Mouse (Mus musculus): ENCODE data around the gene Foxg1.

Foxg1 gene

DNA sequence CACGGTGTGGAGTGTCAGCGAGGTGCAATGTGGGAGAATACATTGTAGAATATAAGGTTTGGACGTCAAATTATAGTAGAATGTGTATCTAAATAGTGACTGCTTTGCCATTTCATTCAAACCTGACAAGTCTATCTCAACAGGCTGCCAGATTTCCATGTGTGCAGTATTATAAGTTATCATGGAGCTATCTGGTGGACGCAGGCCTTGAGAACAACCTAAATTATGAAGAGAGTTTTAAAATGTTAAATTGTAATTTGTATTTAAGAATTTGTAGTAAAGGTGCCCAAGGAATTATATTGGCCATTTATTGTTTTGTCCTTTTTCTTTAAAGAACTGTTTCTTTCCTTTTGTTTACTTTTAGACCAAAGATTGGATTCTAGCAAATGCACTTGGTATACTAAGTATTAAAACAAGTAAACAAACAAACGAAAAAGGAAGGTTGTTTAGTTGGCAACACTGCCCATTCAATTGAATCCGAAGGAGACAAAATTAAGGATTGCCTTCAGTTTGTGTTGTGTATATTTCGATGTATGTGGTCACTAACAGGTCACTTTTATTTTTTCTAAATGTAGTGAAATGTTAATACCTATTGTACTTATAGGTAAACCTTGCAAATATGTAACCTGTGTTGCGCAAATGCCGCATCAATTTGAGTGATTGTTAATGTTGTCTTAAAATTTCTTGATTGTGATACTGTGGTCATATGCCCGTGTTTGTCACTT lies 3.8 kb downstream of the Foxg1 start:
- no peak for DNase-seq

GRCm38 (mm10) chr12:49387856-49388598 lies 5.6 kb downstream of the Foxg1 start:
- no peak for DNase-seq

DNA sequence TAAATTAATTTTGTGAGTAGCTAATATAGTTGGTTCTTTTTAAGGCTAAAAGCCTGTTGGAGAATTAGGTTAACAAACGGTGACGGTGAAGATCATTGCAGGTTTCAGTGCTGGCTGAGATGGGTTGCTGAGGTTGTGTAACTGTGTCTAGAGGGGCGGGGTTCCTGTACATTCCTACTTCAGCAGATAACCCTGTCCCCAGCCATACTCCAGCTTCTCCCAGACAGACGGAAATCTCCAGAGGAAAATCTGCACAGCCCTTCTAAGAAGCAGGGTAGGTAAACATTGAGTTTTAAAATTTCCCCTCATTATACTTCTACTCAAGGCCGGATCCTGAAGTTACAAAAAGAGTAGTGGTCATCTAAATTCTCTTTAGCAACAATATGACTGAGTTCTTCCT lies 7.2 kb downstream of the Foxg1 start:
- no peak for DNase-seq

- DNase-seq: no peak
Observed at GRCm38 (mm10) chr12:49390257-49390656, 7.8 kb downstream of the Foxg1 start.

DNA sequence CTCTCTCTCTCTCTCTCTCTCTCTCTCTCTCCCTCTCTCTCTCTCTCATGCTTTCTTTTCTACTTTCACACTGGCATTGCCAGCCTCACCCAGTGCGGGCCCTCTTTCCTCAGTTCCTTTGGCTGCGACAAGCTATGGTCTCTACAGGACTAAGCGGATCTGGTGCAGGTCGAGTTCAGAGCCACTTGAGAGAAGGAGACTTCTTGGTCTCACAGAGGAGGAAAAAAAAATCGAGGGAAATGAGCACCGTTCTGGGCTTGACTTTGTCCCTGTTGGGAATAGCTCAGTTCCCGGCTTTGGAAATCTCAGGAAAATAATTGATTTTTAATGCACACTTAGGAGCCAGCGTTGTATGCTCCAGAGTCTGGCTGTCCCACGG lies 8.5 kb downstream of the Foxg1 start:
- no peak for DNase-seq

DNA sequence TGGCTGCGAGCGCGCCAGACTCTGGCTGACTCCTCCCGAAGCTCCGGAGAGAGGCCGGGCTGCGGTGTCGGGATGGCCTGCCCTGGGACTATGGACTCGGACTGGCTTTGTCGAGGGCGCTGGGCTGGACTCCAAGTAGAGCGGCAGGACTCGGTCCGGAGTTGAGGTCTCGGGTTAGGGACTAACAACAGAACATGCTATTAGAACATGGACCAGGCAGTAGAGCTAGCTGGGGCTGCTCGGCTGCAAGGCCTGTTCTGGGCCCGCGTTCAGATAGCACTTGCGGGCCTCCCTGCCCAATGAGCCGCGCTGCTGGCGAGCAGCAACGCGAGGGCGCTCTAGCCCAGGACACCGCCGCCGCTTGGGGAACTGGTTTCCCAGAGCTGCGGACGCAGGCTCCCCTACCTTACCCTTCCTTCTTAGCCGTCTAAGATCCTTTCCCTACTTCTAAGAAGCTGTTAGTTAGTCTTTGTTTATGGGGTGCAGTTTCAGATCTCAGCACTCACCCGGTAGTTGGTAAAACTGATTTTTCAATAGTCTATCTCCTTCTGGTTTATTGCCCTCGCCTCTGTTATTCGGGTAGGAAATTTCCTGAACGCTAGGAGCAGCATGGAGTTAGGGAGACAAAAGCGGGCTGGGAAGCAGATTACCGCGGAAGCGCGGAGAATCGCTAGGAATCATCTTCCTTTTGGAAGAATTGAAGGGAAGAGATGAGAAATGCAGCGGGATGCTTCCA lies 9.0 kb downstream of the Foxg1 start:
- peak; percentile 79 for DNase-seq

DNA sequence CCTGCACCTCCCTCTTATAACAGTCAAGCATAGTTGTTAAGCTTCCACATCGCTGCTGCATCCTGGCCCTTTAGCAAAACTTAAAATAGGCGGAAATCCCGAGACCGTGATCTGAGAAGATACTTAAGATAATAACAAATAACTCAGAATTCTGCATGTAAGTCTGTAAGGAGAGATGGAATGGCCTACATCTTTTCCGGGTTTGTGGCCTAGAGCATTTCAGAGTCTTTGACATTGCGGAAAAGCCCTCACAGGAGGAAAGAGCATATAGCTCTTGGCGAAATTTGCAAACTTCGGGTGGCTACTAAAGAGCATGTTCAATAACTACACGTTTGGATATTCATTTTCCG lies 9.6 kb downstream of the Foxg1 start:
- DNase-seq: no peak

GRCm38 (mm10) chr12:49392876-49393275 lies 10.4 kb downstream of the Foxg1 start:
- DNase-seq: no peak

DNA sequence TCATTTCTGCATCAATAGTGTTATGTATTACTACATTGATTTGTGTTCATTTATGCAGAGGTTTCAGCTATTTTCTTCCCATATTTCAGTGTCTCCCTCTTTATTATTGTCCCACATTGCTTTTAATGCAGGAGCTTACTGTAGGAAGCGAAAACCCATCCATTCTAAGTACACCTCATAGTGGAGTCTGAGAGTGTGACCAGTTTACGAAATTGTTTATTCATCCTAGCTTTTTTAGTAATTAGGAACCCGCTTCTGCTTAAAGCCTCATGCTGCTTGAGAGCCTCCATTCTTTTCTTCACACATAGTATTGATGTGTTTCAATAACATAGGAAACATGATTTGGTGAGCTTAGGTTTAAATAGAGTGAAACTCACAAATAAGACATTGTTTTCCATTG lies 11.2 kb downstream of the Foxg1 start:
- DNase-seq: no peak

DNA sequence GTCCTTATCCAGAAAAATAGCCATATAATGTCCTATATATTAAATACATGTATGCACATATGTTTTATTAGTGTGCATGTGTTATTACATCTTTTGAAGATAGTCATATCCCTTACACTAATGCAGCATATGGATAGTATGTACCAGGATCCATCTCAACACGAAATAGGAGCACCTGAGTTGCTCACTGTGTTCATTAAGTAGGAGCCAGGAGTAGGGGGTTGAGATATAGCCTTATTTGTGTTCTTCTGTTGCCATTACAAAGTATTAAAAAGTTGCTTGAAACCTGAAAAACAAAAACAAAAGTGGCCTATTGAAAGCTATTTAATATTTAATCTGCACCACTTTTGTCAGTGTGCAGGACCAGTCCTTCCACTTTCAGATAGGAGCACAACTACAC lies 11.7 kb downstream of the Foxg1 start:
- no peak for DNase-seq

- DNase-seq: peak; percentile 42
Observed at GRCm38 (mm10) chr12:49394836-49395235, 12.4 kb downstream of the Foxg1 start.

- DNase-seq: no peak
Observed at GRCm38 (mm10) chr12:49395969-49396368, 13.5 kb downstream of the Foxg1 start.

GRCm38 (mm10) chr12:49396776-49397175 lies 14.3 kb downstream of the Foxg1 start:
- no peak for DNase-seq

DNA sequence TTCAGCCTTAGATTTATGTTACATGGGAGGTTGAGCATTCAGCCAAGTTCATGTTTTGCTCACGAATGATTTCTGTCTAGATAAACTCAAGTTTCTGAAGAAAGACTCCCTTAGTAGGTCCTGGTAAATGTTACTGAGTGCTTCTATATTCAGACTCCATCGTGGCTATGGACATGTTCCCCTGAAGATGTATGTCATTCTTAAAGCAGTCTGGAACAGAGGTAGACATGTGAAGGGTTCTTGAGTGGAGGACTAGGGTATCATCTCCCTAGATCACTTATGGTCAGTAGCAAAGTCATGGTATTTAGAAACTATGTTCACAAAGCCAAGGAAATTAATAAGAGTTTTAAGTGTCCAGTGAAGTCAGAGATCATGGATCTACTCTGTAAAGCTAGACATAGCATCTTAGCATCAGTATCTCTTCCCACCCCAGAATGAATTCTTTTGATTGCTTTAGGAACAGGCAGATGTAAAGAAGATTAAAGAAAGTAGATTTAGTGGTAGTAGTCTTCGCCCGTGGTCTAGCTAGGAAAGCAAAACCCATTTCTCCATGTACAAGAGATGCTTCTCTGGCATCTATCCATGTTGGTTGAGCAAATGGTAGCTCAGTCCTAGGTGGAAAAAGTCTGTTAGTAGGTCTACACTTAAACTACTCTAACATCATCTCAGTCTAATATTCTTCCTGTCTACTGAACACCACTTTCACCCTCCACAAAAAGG lies 15.1 kb downstream of the Foxg1 start:
- no peak for DNase-seq

- peak; percentile 9 for DNase-seq
Observed at GRCm38 (mm10) chr12:49398163-49398540, 15.7 kb downstream of the Foxg1 start.

DNA sequence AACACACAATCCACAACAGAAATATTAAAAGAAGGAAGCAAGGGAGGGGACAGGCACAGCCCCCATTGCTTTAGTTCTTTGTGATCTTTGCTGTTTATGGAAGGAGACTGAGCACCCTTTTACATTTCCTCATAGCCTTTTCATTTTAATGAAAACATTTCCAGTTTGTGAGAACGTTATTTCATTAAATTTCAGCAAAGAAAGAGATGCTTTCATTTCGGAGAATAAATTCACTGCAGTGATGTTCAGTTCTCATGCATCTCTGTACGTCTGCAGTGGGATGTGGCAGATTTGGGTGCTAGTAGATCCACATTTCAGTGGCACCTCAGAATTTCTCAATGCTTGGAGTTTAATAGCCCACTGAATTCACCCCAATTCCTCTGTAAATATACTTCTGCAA lies 16.2 kb downstream of the Foxg1 start:
- peak; percentile 2 for DNase-seq

DNA sequence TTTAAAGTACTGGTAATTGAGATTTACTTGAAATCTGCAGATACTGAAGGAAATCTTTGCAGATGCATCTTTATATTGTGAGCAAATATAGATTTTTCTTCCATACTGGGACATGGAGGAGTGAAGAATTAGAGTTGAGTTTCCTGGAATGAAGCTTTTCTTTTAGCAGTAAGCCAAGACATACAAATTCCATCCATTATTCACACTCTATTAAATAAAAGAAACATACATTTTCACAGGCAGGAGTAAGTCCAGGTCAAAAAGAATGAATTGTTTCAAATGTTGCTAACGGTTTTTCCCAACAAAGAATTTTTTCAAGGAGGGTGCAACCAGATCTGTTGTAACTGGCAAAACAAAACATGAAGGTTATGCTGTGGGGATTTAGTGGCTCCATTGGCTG lies 17.2 kb downstream of the Foxg1 start:
- no peak for DNase-seq

- peak; percentile 37 for DNase-seq
Observed at GRCm38 (mm10) chr12:49400036-49400852, 17.8 kb downstream of the Foxg1 start.

GRCm38 (mm10) chr12:49400853-49401118 lies 18.3 kb downstream of the Foxg1 start:
- no peak for DNase-seq

- DNase-seq: peak; percentile 76
Observed at GRCm38 (mm10) chr12:49401119-49401795, 18.8 kb downstream of the Foxg1 start.

- DNase-seq: no peak
Observed at GRCm38 (mm10) chr12:49401796-49402130, 19.3 kb downstream of the Foxg1 start.

DNA sequence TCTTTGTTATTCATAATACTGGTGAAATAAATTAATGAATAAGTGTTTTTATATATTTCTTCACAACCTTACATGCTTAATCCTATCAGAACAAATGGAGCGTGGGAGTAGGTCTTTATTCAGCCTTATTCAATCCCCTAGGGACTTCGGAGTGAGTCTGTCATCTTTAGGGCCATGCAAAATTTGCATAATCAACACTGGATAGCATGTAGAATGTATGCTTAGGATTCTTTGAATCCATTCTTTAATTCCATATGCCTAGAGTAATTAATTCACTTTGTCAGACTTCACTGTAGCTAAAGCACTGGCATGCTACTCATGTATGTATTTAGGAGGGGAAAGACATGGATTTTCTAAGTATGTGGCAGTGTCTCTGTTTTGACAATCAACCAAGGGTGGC lies 27.4 kb downstream of the Foxg1 start:
- no peak for DNase-seq
